Mouse (Mus musculus): ENCODE measurements around the gene 2610528A11Rik.

The 2610528A11Rik gene

DNA sequence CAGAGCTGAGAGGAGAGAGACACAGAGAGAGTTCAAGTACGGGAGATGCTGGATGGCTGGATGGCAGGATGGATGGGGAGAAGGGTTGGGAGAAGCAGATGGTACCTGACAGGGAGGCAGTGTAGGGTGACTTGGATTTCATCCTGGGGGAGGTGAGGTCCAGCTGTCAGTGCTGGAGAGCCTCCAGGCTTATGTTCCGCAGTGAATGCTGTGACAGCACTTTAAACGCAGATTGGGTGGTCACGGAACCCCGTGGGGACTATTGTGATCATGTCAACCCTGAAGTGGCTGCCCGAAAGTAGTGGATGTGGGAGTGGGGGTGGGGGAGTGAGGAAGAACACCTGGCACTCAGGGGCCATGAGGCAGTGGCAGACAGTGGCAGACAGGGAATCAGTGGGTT is 19.4 kb downstream of the 2610528A11Rik start:
- DNase-seq (ENCODE audit: low spot score), result no peak

GRCm38 (mm10) chr14:37083755-37084154 is 30.1 kb downstream of the 2610528A11Rik start:
- no peak for DNase-seq (ENCODE audit: low spot score)

DNA sequence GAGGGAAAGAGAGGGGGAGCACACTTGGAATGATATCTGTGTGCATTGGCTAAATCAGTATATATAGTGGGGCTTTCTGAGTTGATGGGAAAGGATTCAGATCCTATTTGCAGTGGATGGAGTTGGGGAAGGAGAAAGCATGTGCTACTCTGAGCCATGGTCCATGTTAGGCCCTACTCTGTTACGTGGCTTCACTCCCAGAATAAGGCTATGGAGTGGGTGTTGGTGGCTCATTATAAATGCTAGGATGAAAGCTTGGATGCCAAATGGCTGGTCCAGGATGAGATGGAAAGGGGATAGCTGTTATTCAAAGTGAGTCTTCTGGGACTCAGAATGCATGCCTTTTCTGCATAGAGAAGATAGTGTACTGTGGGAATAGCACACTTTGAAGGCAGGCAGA is 33.1 kb downstream of the 2610528A11Rik start:
- DNase-seq (ENCODE audit: low spot score), result no peak

- DNase-seq (ENCODE audit: low spot score), result no peak
Measured at GRCm38 (mm10) chr14:37068516-37068915, 45.3 kb downstream of the 2610528A11Rik start.

DNA sequence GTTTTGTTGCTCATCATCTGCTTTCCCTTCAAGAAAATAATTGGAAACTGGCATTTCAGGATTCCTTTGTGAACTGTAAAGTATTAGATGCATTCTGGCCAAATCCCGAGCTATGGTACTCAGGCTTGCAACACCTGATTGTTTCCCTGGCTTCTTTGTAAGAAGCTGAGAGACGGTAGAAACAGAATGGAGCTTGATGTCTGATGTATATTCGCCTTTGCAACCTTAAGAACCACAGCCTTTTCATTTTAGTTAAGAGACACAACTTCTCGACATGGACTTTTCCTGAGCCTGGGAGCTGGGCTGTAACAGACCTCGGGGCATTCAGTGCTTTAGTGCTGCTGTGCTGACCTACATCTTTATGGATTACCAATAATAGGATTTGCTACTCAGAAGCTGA is 46.2 kb downstream of the 2610528A11Rik start, which contains the start of gene Lrit2:
Lrit2 (plus strand) TSS at position 301 of the 400 bp plus-strand sequence.
- no peak for DNase-seq (ENCODE audit: low spot score)

DNA sequence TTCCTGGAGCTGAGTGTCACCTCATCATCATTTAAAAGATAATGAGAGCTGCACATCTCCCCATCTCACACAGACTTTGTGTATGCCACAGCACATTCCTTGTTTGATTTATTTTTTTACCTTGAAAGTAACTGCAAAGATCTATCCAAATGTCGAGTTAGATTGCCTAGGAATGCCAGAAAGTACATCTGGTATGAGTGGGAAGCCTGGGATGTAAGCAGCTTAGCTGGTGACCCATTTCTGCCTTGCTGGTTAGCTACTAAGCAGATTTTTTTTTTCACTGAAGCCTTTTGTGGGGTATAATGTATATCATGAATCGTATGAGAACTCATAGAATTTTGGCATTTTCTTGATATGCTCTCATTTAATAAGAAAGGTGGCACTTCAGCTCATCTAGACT is 47.2 kb downstream of the 2610528A11Rik start:
- DNase-seq (ENCODE audit: low spot score), result no peak

- DNase-seq (ENCODE audit: low spot score), result no peak
Measured at GRCm38 (mm10) chr14:37064849-37065248, 49.0 kb downstream of the 2610528A11Rik start.

Data from ovary, adult 18-20 months (tissue).